Mouse (Mus musculus): ENCODE measurements around the gene Lsamp. TPM values are rescaled to one million over a fixed set of nuclear protein-coding genes. Genes with fewer than 3 reads are reported as not detected.

Lsamp gene
- polyA plus RNA-seq, 1 experiment from 2014 or later: 0.20 TPM

GRCm38 (mm10) chr16:40437879-40438278 lies 453.7 kb downstream of the Lsamp start:
- no peak for ATAC-seq
- no peak for DNase-seq (ENCODE audit: low spot score)
- no peak overlapping the region for H3K9ac ChIP-seq (replicated peaks; ENCODE audit: low read depth)
- H3K4me2 ChIP-seq (replicated peaks; ENCODE audit: low read depth, low read length): no peak overlapping the region
- no peaks in the 10 kb centered on the region for H3K9me3 ChIP-seq (ENCODE audit: low read length)
- WGBS: 88% methylated on average over 10 of the region's 10 CpGs
- H3K36me3 ChIP-seq (ENCODE audit: insufficient read depth, low read length): no peaks in the 10 kb centered on the region
- no peak for TF ChIP-seq CTCF (IDR thresholded peaks at IDR 0.05)
- TF ChIP-seq EP300 (IDR thresholded peaks at IDR 0.05): no peak
- H3K27ac ChIP-seq (ENCODE audit: low read length): no peak overlapping the region
- no peaks in the 10 kb centered on the region for H3K4me1 ChIP-seq (ENCODE audit: insufficient read depth, low read depth, low read length)
- H3K27me3 ChIP-seq (replicated peaks; ENCODE audit: insufficient read depth, low read length): no peaks in the 10 kb centered on the region
- H3K4me3 ChIP-seq (ENCODE audit: low read depth, low read length): no peak overlapping the region

- no peaks in the 10 kb centered on the region for H3K27me3 ChIP-seq (replicated peaks; ENCODE audit: insufficient read depth, low read length)
- WGBS: 66% methylated on average over 1 of the region's 1 CpGs
- ATAC-seq (no peak), DNase-seq (ENCODE audit: low spot score) (no peak)
- H3K4me1 ChIP-seq (ENCODE audit: insufficient read depth, low read depth, low read length): no peaks in the 10 kb centered on the region
- H3K4me2 ChIP-seq (replicated peaks; ENCODE audit: low read depth, low read length): no peak overlapping the region
- no peak overlapping the region for H3K4me3 ChIP-seq (ENCODE audit: low read depth, low read length)
- H3K9me3 ChIP-seq (ENCODE audit: low read length): no peaks in the 10 kb centered on the region
- TF ChIP-seq EP300 (IDR thresholded peaks at IDR 0.05) (no peak), CTCF (IDR thresholded peaks at IDR 0.05) (no peak)
- no peak overlapping the region for H3K27ac ChIP-seq (ENCODE audit: low read length)
- H3K36me3 ChIP-seq (ENCODE audit: insufficient read depth, low read length): no peaks in the 10 kb centered on the region
- H3K9ac ChIP-seq (replicated peaks; ENCODE audit: low read depth): no peak overlapping the region
Measured at GRCm38 (mm10) chr16:40438876-40439275, 454.7 kb downstream of the Lsamp start.

- H3K4me1 ChIP-seq (ENCODE audit: insufficient read depth, low read depth, low read length): no peaks in the 10 kb centered on the region
- no peaks in the 10 kb centered on the region for H3K27me3 ChIP-seq (replicated peaks; ENCODE audit: insufficient read depth, low read length)
- no peak overlapping the region for H3K4me3 ChIP-seq (ENCODE audit: low read depth, low read length)
- WGBS: 66% methylated on average over 5 of the region's 5 CpGs
- ATAC-seq (no peak), DNase-seq (ENCODE audit: low spot score) (no peak)
- H3K36me3 ChIP-seq (ENCODE audit: insufficient read depth, low read length): no peaks in the 10 kb centered on the region
- no peaks in the 10 kb centered on the region for H3K9me3 ChIP-seq (ENCODE audit: low read length)
- TF ChIP-seq CTCF (IDR thresholded peaks at IDR 0.05): no peak
- no peak for TF ChIP-seq EP300 (IDR thresholded peaks at IDR 0.05)
- no peak overlapping the region for H3K9ac ChIP-seq (replicated peaks; ENCODE audit: low read depth)
- H3K4me2 ChIP-seq (replicated peaks; ENCODE audit: low read depth, low read length): no peak overlapping the region
- no peak overlapping the region for H3K27ac ChIP-seq (ENCODE audit: low read length)
Measured at GRCm38 (mm10) chr16:40446587-40446986, 462.4 kb downstream of the Lsamp start.

- no peaks in the 10 kb centered on the region for H3K36me3 ChIP-seq (ENCODE audit: insufficient read depth, low read length)
- H3K4me1 ChIP-seq (ENCODE audit: insufficient read depth, low read depth, low read length): no peaks in the 10 kb centered on the region
- ATAC-seq: no peak
- 45% methylated on average over 15 of the region's 15 CpGs for WGBS
- no peaks in the 10 kb centered on the region for H3K27me3 ChIP-seq (replicated peaks; ENCODE audit: insufficient read depth, low read length)
- H3K4me2 ChIP-seq (replicated peaks; ENCODE audit: low read depth, low read length): no peak overlapping the region
- no peaks in the 10 kb centered on the region for H3K9me3 ChIP-seq (ENCODE audit: low read length)
- TF ChIP-seq CTCF (IDR thresholded peaks at IDR 0.05) (no peak), EP300 (IDR thresholded peaks at IDR 0.05) (no peak)
- no peak for DNase-seq (ENCODE audit: low spot score)
- no peak overlapping the region for H3K27ac ChIP-seq (ENCODE audit: low read length)
- no peak overlapping the region for H3K9ac ChIP-seq (replicated peaks; ENCODE audit: low read depth)
- no peak overlapping the region for H3K4me3 ChIP-seq (ENCODE audit: low read depth, low read length)
Measured at GRCm38 (mm10) chr16:40463411-40464058, 479.4 kb downstream of the Lsamp start.

- Histone ChIP-seq H3K4me2 (replicated peaks; ENCODE audit: low read depth, low read length) (no peak overlapping the region), H3K27ac (ENCODE audit: low read length) (no peak overlapping the region), H3K36me3 (ENCODE audit: insufficient read depth, low read length) (no peaks in the 10 kb centered on the region), H3K9ac (replicated peaks; ENCODE audit: low read depth) (no peak overlapping the region), H3K4me1 (ENCODE audit: insufficient read depth, low read depth, low read length) (no peaks in the 10 kb centered on the region), H3K9me3 (ENCODE audit: low read length) (no peaks in the 10 kb centered on the region), H3K27me3 (replicated peaks; ENCODE audit: insufficient read depth, low read length) (no peaks in the 10 kb centered on the region), H3K4me3 (ENCODE audit: low read depth, low read length) (no peak overlapping the region)
- 14% methylated on average over 8 of the region's 8 CpGs for WGBS
- TF ChIP-seq CTCF (IDR thresholded peaks at IDR 0.05): peak; percentile 45
- TF ChIP-seq EP300 (IDR thresholded peaks at IDR 0.05): no peak
- ATAC-seq (no peak), DNase-seq (ENCODE audit: low spot score) (peak; percentile 8)
Measured at GRCm38 (mm10) chr16:40466596-40466995, 482.4 kb downstream of the Lsamp start.

- H3K9me3 ChIP-seq (ENCODE audit: low read length): no peaks in the 10 kb centered on the region
- H3K4me3 ChIP-seq (ENCODE audit: low read depth, low read length): no peak overlapping the region
- H3K4me2 ChIP-seq (replicated peaks; ENCODE audit: low read depth, low read length): no peak overlapping the region
- 69% methylated on average over 6 of the region's 6 CpGs for WGBS
- ATAC-seq (no peak), DNase-seq (ENCODE audit: low spot score) (no peak)
- no peak overlapping the region for H3K9ac ChIP-seq (replicated peaks; ENCODE audit: low read depth)
- TF ChIP-seq CTCF (IDR thresholded peaks at IDR 0.05): no peak
- no peaks in the 10 kb centered on the region for H3K4me1 ChIP-seq (ENCODE audit: insufficient read depth, low read depth, low read length)
- H3K36me3 ChIP-seq (ENCODE audit: insufficient read depth, low read length): no peaks in the 10 kb centered on the region
- no peak overlapping the region for H3K27ac ChIP-seq (ENCODE audit: low read length)
- H3K27me3 ChIP-seq (replicated peaks; ENCODE audit: insufficient read depth, low read length): no peaks in the 10 kb centered on the region
Measured at GRCm38 (mm10) chr16:40470946-40471345, 486.8 kb downstream of the Lsamp start.

- Histone ChIP-seq H3K4me1 (ENCODE audit: insufficient read depth, low read depth, low read length) (no peaks in the 10 kb centered on the region), H3K4me2 (replicated peaks; ENCODE audit: low read depth, low read length) (no peak overlapping the region), H3K27me3 (replicated peaks; ENCODE audit: insufficient read depth, low read length) (no peaks in the 10 kb centered on the region), H3K27ac (ENCODE audit: low read length) (no peak overlapping the region), H3K9ac (replicated peaks; ENCODE audit: low read depth) (no peak overlapping the region), H3K4me3 (ENCODE audit: low read depth, low read length) (no peak overlapping the region), H3K9me3 (ENCODE audit: low read length) (no peaks in the 10 kb centered on the region), H3K36me3 (ENCODE audit: insufficient read depth, low read length) (no peaks in the 10 kb centered on the region)
- ATAC-seq (no peak), DNase-seq (ENCODE audit: low spot score) (no peak)
- 84% methylated on average over 5 of the region's 5 CpGs for WGBS
- no peak for TF ChIP-seq CTCF (IDR thresholded peaks at IDR 0.05)
- TF ChIP-seq EP300 (IDR thresholded peaks at IDR 0.05): no peak
Measured at GRCm38 (mm10) chr16:40471967-40472366, 487.8 kb downstream of the Lsamp start.
